In genomic region chr6:126653561-126653960, GRCm38 (mm10) we compare ENCODE assay signal across 30 mouse cellular contexts. TPM values are rescaled to one million over a fixed set of nuclear protein-coding genes. Genes with fewer than 3 reads are reported as not detected.
DNase-seq lines count a peak whose midpoint lies in the region; ATAC-seq and TF ChIP-seq lines count a peak whose summit lies in the region.
"Had no signal": no experiment of that assay in that cellular context is flagged by ENCODE, and none has a peak within 500 bp of the region (broad histone marks: within the 10 kb centered on the region; RNA-seq: fewer than 3 reads in every experiment).

No protein-coding gene starts in this region.

- no peak for TF ChIP-seq CTCF in G1E (IDR thresholded peaks at IDR 0.05; ENCODE audit: low read depth, low read length)

- peaks cover 65% of the 10 kb centered on the region for H3K9me3 ChIP-seq in G1E (replicated peaks)
- H3K9me3 ChIP-seq: embryonic facial prominence, embryonic 10.5 days; embryonic facial prominence, embryonic 13.5 days; forebrain, embryonic 13.5 days; heart, embryonic 12.5 days; heart, embryonic 15.5 days; hindbrain, embryonic 10.5 days; hindbrain, embryonic 13.5 days had no signal

- no peaks in the 10 kb centered on the region for H3K4me1 ChIP-seq in G1E (ENCODE audit: insufficient read depth, low read depth, low read length)
- H3K4me1 ChIP-seq: embryonic facial prominence, embryonic 13.5 days; forebrain, embryonic 13.5 days; heart, embryonic 15.5 days had no signal

- H3K36me3 ChIP-seq in G1E (replicated peaks) = no peaks in the 10 kb centered on the region
- H3K36me3 ChIP-seq: embryonic facial prominence, embryonic 10.5 days; embryonic facial prominence, embryonic 13.5 days; heart, embryonic 12.5 days; heart, embryonic 15.5 days; hindbrain, embryonic 10.5 days; hindbrain, embryonic 13.5 days had no signal

- ATAC-seq in G1E (ENCODE audit: extremely low read depth, insufficient number of reproducible peaks, low FRiP score, poor library complexity, severe bottlenecking) = 0 out of 2 replicates have a peak, but pooled peaks have one; percentile 6
- ATAC-seq: forebrain, embryonic 13.5 days; hindbrain, embryonic 16.5 days; inflammation-experienced regulatory T-cells, adult 6 months; intestine, embryonic 16.5 days had no signal

- H3K4me3 ChIP-seq in G1E (ENCODE audit: low read depth, low read length) = no peak overlapping the region
- H3K4me3 ChIP-seq: embryonic facial prominence, embryonic 10.5 days; embryonic facial prominence, embryonic 13.5 days; erythroblast, embryonic 14.5 days; forebrain, embryonic 13.5 days; heart, embryonic 12.5 days; heart, embryonic 15.5 days; hindbrain, embryonic 10.5 days; hindbrain, embryonic 13.5 days had no signal

- intact Hi-C loops in left cerebral cortex, postnatal 25 days (cut with DNase I) = no loop called here

- no peaks in the 10 kb centered on the region for H3K27me3 ChIP-seq in G1E (ENCODE audit: insufficient read depth, low read length)
- H3K27me3 ChIP-seq: embryonic facial prominence, embryonic 13.5 days; forebrain, embryonic 13.5 days; hindbrain, embryonic 13.5 days had no signal

- DNase-seq in 416B (ENCODE audit: low read depth) = peak; percentile 41
- DNase-seq in G1E (ENCODE audit: low spot score) = no peak
- DNase-seq in NIH3T3 (ENCODE audit: low read depth) = peak; percentile 60
- no peak for DNase-seq in embryo, embryonic 11 days
- no peak for DNase-seq in left cerebral cortex, adult 9 months (ENCODE audit: low spot score in 2 of 2)
- no peak for DNase-seq in left cerebral cortex, postnatal 25 days (ENCODE audit: low spot score in 2 of 2)
- DNase-seq: adrenal gland, postnatal 10 days; adrenal gland, postnatal 36 days; B cell, adult 2 months; cerebellum, adult 11 months; cerebellum, adult 2 months; cerebellum, adult 9-11 months; cerebellum, postnatal 25 days; gastrocnemius, postnatal 25 days; heart, adult 18-20 months; heart, postnatal 10 days; heart, postnatal 36 days; kidney, adult 18-20 months had no signal

RNA-seq across cellular contexts. Expression of gene Kcna1, which starts 7.4 kb away (rescaled TPM):
- total RNA-seq in G1E (2014; fragmentation: Nextera tagmentation) = not detected in 2 replicates
- total RNA-seq in G1E (2017) = 0.05 and 0.12 TPM in 2 replicates
- not detected in 2 replicates for polyA plus RNA-seq in G1E (2012)
- total RNA-seq in left cerebral cortex, postnatal 25 days (2021) = 100 to 1,000 TPM in 1 of 2 experiments, 10 to 100 TPM in 1; 95.1 to 113 TPM
- total RNA-seq: common myeloid progenitor, adult 5-6 weeks had no signal
- polyA plus RNA-seq: erythroblast, embryonic 14.5 days; inflammation-experienced regulatory T-cells, adult 6 months had no signal

Comparison
In these comparisons a context has a peak if more than half of its experiments do, and no peak if none do; other contexts are left out.
1. DNase-seq: peak in 416B (single experiment) and NIH3T3 (single experiment); none in G1E (single experiment), embryo, embryonic 11 days (single experiment), left cerebral cortex, adult 9 months (0 of 2) and left cerebral cortex, postnatal 25 days (0 of 2).
2. RNA of gene Kcna1, which starts 7.4 kb away (total RNA-seq): 95.1 to 113 TPM in left cerebral cortex, postnatal 25 days; 0.05 to 0.12 TPM in G1E; every median in the first group is over 10 times any median in the second.